Mouse (Mus musculus) limb, embryonic 14.5 days (tissue): ENCODE data around the gene Hoxc12. TPM values are rescaled to one million over a fixed set of nuclear protein-coding genes. Genes with fewer than 3 reads are reported as not detected.
A peak's percentile ranks its signal among the peaks of the same experiment; 100 is the strongest.

Experiments
- ATAC-seq: fragments of 200-750 bp; cut with Nextera tagmentation; 2 replicates; pipeline ENCODE4 v1.8.0; 2017; ENCODE audit warnings: low read depth, moderate number of reproducible peaks, moderate TSS enrichment; ENCODE audit not compliant: low FRiP score
- DNase-seq: peaks from one replicate; pipeline ENCODE4 v3.0.0-alpha.2; 2015; ENCODE audit warnings: low spot score
- H3K27ac ChIP-seq: fragments of 300-500 bp; sonication (generic); replicated peaks from 2 replicates; pipeline ENCODE4 v1.5.1; 2014; ENCODE audit warnings: low read depth, mild to moderate bottlenecking, low read length, moderate library complexity, mixed read lengths
- H3K27me3 ChIP-seq: fragments of 300-500 bp; sonication (generic); 2 replicates; pipeline ENCODE4 v1.6.1; 2014; ENCODE audit warnings: low read length, mixed read lengths; ENCODE audit not compliant: control insufficient read depth, insufficient read depth
- H3K36me3 ChIP-seq: fragments of 300-500 bp; sonication (generic); 2 replicates; pipeline ENCODE4 v1.6.1; 2014; ENCODE audit warnings: mild to moderate bottlenecking, low read length, moderate library complexity, mixed read lengths; ENCODE audit not compliant: control insufficient read depth, insufficient read depth
- H3K4me1 ChIP-seq: fragments of 300-500 bp; sonication (generic); 2 replicates; pipeline ENCODE4 v1.6.1; 2014; ENCODE audit warnings: antibody characterized with exemption, low read length, mixed read lengths; ENCODE audit not compliant: control insufficient read depth, insufficient read depth
- H3K4me2 ChIP-seq: fragments of 300-500 bp; sonication (generic); replicated peaks from 2 replicates; pipeline ENCODE4 v1.6.1; 2014; ENCODE audit warnings: low read depth, mild to moderate bottlenecking, low read length, moderate library complexity; ENCODE audit not compliant: severe bottlenecking
- H3K4me3 ChIP-seq: fragments of 300-500 bp; sonication (generic); replicated peaks from 2 replicates; pipeline ENCODE4 v1.5.1; 2014; ENCODE audit warnings: low read length
- H3K9ac ChIP-seq: fragments of 300-500 bp; sonication (generic); 2 replicates; pipeline ENCODE4 v1.6.1; 2014; ENCODE audit warnings: mild to moderate bottlenecking, low read depth, low read length, moderate library complexity; ENCODE audit not compliant: severe bottlenecking
- H3K9me3 ChIP-seq: fragments of 300-500 bp; sonication (generic); 2 replicates; pipeline ENCODE4 v1.6.1; 2016; ENCODE audit warnings: low read length; ENCODE audit not compliant: control insufficient read depth
- POLR2A ChIP-seq: fragments of 200-500 bp; IDR thresholded peaks from 2 replicates; pipeline ENCODE4 v1.8.0; 2012; ENCODE audit warnings: inconsistent platforms, mild to moderate bottlenecking, moderate library complexity, borderline replicate concordance; ENCODE audit not compliant: insufficient read depth, insufficient read length; ENCODE audit errors: extremely low read depth
- WGBS: fragments of 180-500 bp; shearing (Covaris S2); extraction: QIAGEN DNeasy Blood & Tissue Kit; methylation state at CpG from one replicate; pipeline ENCODE4 v1.1.7; 2014; 5-methylcytosine and 5-hydroxymethylcytosine counted together
- polyA plus RNA-seq, 2 experiments: library from polyadenylated mRNA; depleted of rRNA in 1 of 2; stranded (reverse) in 1 of 2; unstranded in 1 of 2; fragments of >200 nt; fragmentation: Nextera tagmentation in 1 of 2; extraction: Ambion mirVana in 1 of 2; gene quantifications; 2 replicates each; pipeline versions ENCODE4 v1.2.1 to v1.2.3; 2012 to 2014

Gene Hoxc12
- polyA plus RNA-seq, 2 experiments: 3.6 to 4.2 TPM

GRCm38 (mm10) chr15:102975034-102975433 lies 38.5 kb downstream of the Hoxc12 start:
- Histone ChIP-seq H3K9me3 (no peaks in the 10 kb centered on the region), H3K36me3 (no peaks in the 10 kb centered on the region), H3K4me1 (peaks cover 5% of the 10 kb centered on the region; the same call in 1 of the 2 replicates), H3K27me3 (peaks cover 95% of the 10 kb centered on the region), H3K27ac (no peak overlapping the region), H3K4me3 (peak overlapping the region; percentile 26), H3K9ac (no peak overlapping the region), H3K4me2 (peak overlapping the region; percentile 43)
- no peak for TF ChIP-seq POLR2A
- ATAC-seq (no peak), DNase-seq (no peak)
- 9% methylated on average over 7 of the region's 7 CpGs for WGBS

- H3K9ac ChIP-seq: peak overlapping the region; percentile 46; the same call in 1 of the 2 replicates
- WGBS: 1% methylated on average over 21 of the region's 21 CpGs
- H3K27me3 ChIP-seq: peaks cover 95% of the 10 kb centered on the region
- peak overlapping the region; percentile 43 for H3K4me2 ChIP-seq
- peak overlapping the region; percentile 26 for H3K4me3 ChIP-seq
- ATAC-seq (no peak), DNase-seq (no peak)
- no peak for TF ChIP-seq POLR2A
- peaks cover 5% of the 10 kb centered on the region; the same call in 1 of the 2 replicates for H3K4me1 ChIP-seq
- no peak overlapping the region for H3K27ac ChIP-seq
- no peaks in the 10 kb centered on the region for H3K36me3 ChIP-seq
- no peaks in the 10 kb centered on the region for H3K9me3 ChIP-seq
These were observed 39.1 kb downstream of the Hoxc12 start for GRCm38 (mm10) chr15:102975688-102976111.

GRCm38 (mm10) chr15:102976171-102976570 lies 39.6 kb downstream of the Hoxc12 start, which contains the start of gene Hoxc9:
Gene Hoxc9, plus strand, starts transcription at chr15:102976439.
- H3K36me3 ChIP-seq: no peaks in the 10 kb centered on the region
- H3K9ac ChIP-seq: peak within 1 kb of the TSS; percentile 46
- no peak for TF ChIP-seq POLR2A
- 0 out of 2 replicates have a peak within 1 kb of the TSS, but pooled peaks have one; percentile 38 for H3K27ac ChIP-seq
- peak within 1 kb of the TSS; percentile 26 for H3K4me3 ChIP-seq
- peaks cover 5% of the 10 kb centered on the region; the same call in 1 of the 2 replicates for H3K4me1 ChIP-seq
- H3K9me3 ChIP-seq: no peaks in the 10 kb centered on the region
- H3K27me3 ChIP-seq: peaks cover 95% of the 10 kb centered on the region
- 2% methylated on average over 18 of the region's 20 CpGs for WGBS
- ATAC-seq (no peak), DNase-seq (no peak)
- peak within 1 kb of the TSS; percentile 43 for H3K4me2 ChIP-seq

GRCm38 (mm10) chr15:102976631-102977422 lies 40.3 kb downstream of the Hoxc12 start:
- Histone ChIP-seq H3K9me3 (no peaks in the 10 kb centered on the region), H3K9ac (peak overlapping the region; percentile 46), H3K4me1 (peaks cover 9% of the 10 kb centered on the region), H3K27ac (0 out of 2 replicates have a peak overlapping the region, but pooled peaks have one; percentile 38), H3K4me2 (peak overlapping the region; percentile 43), H3K4me3 (peak overlapping the region; percentile 26), H3K27me3 (peaks cover 96% of the 10 kb centered on the region), H3K36me3 (no peaks in the 10 kb centered on the region)
- TF ChIP-seq POLR2A: no peak
- no peak for ATAC-seq
- 1% methylated on average over 37 of the region's 37 CpGs for WGBS
- no peak for DNase-seq

- Histone ChIP-seq H3K27me3 (peaks cover 95% of the 10 kb centered on the region), H3K9ac (peak overlapping the region; percentile 46), H3K36me3 (no peaks in the 10 kb centered on the region), H3K27ac (no peak overlapping the region), H3K4me3 (peak overlapping the region; percentile 26), H3K4me1 (peaks cover 9% of the 10 kb centered on the region), H3K9me3 (no peaks in the 10 kb centered on the region), H3K4me2 (peak overlapping the region; percentile 43)
- no peak for TF ChIP-seq POLR2A
- ATAC-seq: no peak
- no peak for DNase-seq
- WGBS: 3% methylated on average over 16 of the region's 16 CpGs
These were observed 40.9 kb downstream of the Hoxc12 start for GRCm38 (mm10) chr15:102977423-102977974.
